9 mouse cellular contexts compared by ENCODE assay signal in genomic region chr12:112660576-112661326, GRCm38 (mm10). TPM values are rescaled to one million over a fixed set of nuclear protein-coding genes. Genes with fewer than 3 reads are reported as not detected.
DNase-seq lines count a peak whose midpoint lies in the region; ATAC-seq and TF ChIP-seq lines count a peak whose summit lies in the region.
"Had no signal": no experiment of that assay in that cellular context is flagged by ENCODE, and none has a peak within 500 bp of the region (broad histone marks: within the 10 kb centered on the region; RNA-seq: fewer than 3 reads in every experiment).

No protein-coding gene starts in this region.

- ATAC-seq in liver, embryonic 11.5 days (replicated peaks; ENCODE audit: low FRiP score) = peak; percentile 18; the same call in 1 of the 2 replicates
- no peak for ATAC-seq in liver, embryonic 12.5 days
- ATAC-seq in intestine, embryonic 14.5 days (replicated peaks; ENCODE audit: low FRiP score, low TSS enrichment, low read depth) = peak; percentile 84
- 0 out of 2 replicates have a peak, but pooled peaks have one; percentile 11 for ATAC-seq in midbrain, postnatal 0 days (ENCODE audit: low FRiP score)
- ATAC-seq in CD4-positive, CD25-positive, alpha-beta regulatory T cell, adult 4 months = no peak

- peaks cover 68% of the 10 kb centered on the region for H3K36me3 ChIP-seq in liver, embryonic 11.5 days (ENCODE audit: control insufficient read depth, insufficient read depth, low read length)
- peaks cover 100% of the 10 kb centered on the region for H3K36me3 ChIP-seq in liver, embryonic 12.5 days
- peaks cover 100% of the 10 kb centered on the region for H3K36me3 ChIP-seq in forebrain, embryonic 10.5 days (replicated peaks)
- peaks cover 86% of the 10 kb centered on the region for H3K36me3 ChIP-seq in intestine, embryonic 14.5 days (ENCODE audit: control insufficient read depth, insufficient read depth, low read length)
- peaks cover 54% of the 10 kb centered on the region for H3K36me3 ChIP-seq in midbrain, postnatal 0 days (ENCODE audit: insufficient read depth, low read length)

- H3K9ac ChIP-seq in liver, embryonic 11.5 days (ENCODE audit: low read depth, low read length) = no peak overlapping the region
- no peak overlapping the region for H3K9ac ChIP-seq in liver, embryonic 12.5 days
- peak overlapping the region; percentile 34 for H3K9ac ChIP-seq in intestine, embryonic 14.5 days (ENCODE audit: low read length)
- H3K9ac ChIP-seq in midbrain, postnatal 0 days (replicated peaks; ENCODE audit: low read length, poor library complexity, severe bottlenecking) = no peak overlapping the region

- H3K4me3 ChIP-seq in liver, embryonic 11.5 days (ENCODE audit: low read depth, low read length) = no peak overlapping the region
- no peak overlapping the region for H3K4me3 ChIP-seq in liver, embryonic 12.5 days
- H3K4me3 ChIP-seq in forebrain, embryonic 10.5 days = peak overlapping the region; percentile 30
- no peak overlapping the region for H3K4me3 ChIP-seq in intestine, embryonic 14.5 days (ENCODE audit: low read depth, low read length)
- no peak overlapping the region for H3K4me3 ChIP-seq in midbrain, postnatal 0 days (ENCODE audit: low read depth, low read length)

- H3K9me3 ChIP-seq in liver, embryonic 11.5 days (ENCODE audit: control insufficient read depth, low read length) = no peaks in the 10 kb centered on the region
- no peaks in the 10 kb centered on the region for H3K9me3 ChIP-seq in liver, embryonic 12.5 days (replicated peaks)
- H3K9me3 ChIP-seq in forebrain, embryonic 10.5 days = no peaks in the 10 kb centered on the region
- H3K9me3 ChIP-seq in intestine, embryonic 14.5 days (ENCODE audit: control insufficient read depth, low read length) = no peaks in the 10 kb centered on the region
- H3K9me3 ChIP-seq in midbrain, postnatal 0 days (ENCODE audit: low read length) = no peaks in the 10 kb centered on the region

- H3K27me3 ChIP-seq in liver, embryonic 11.5 days (replicated peaks; ENCODE audit: control insufficient read depth, insufficient read depth, low read length) = no peaks in the 10 kb centered on the region
- H3K27me3 ChIP-seq in liver, embryonic 12.5 days (replicated peaks) = no peaks in the 10 kb centered on the region
- no peaks in the 10 kb centered on the region for H3K27me3 ChIP-seq in forebrain, embryonic 10.5 days (ENCODE audit: poor library complexity, severe bottlenecking)
- H3K27me3 ChIP-seq in intestine, embryonic 14.5 days (replicated peaks; ENCODE audit: control insufficient read depth, insufficient read depth, low read length) = no peaks in the 10 kb centered on the region
- no peaks in the 10 kb centered on the region for H3K27me3 ChIP-seq in midbrain, postnatal 0 days (ENCODE audit: insufficient read depth, low read length)

- 61% methylated on average over 5 of the region's 5 CpGs for WGBS in liver, embryonic 11.5 days
- 62% methylated on average over 5 of the region's 5 CpGs for WGBS in liver, embryonic 12.5 days (ENCODE audit: insufficient replicate concordance)
- 60% methylated on average over 5 of the region's 5 CpGs for WGBS in forebrain, embryonic 10.5 days
- 20% methylated on average over 5 of the region's 5 CpGs for WGBS in intestine, embryonic 14.5 days
- WGBS in midbrain, postnatal 0 days = 24% methylated on average over 5 of the region's 5 CpGs

- TF ChIP-seq CTCF in midbrain, postnatal 0 days (IDR thresholded peaks at IDR 0.05) = 0 out of 2 replicates have a peak, but pooled peaks have one; percentile 5

- H3K4me2 ChIP-seq in liver, embryonic 11.5 days = no peak overlapping the region
- no peak overlapping the region for H3K4me2 ChIP-seq in liver, embryonic 12.5 days
- H3K4me2 ChIP-seq in intestine, embryonic 14.5 days (ENCODE audit: low read length) = peak overlapping the region; percentile 34
- H3K4me2 ChIP-seq in midbrain, postnatal 0 days (ENCODE audit: low read depth, low read length, poor library complexity, severe bottlenecking) = no peak overlapping the region

- H3K4me1 ChIP-seq in liver, embryonic 11.5 days (replicated peaks; ENCODE audit: control insufficient read depth, insufficient read depth, low read length) = peaks cover 9% of the 10 kb centered on the region
- H3K4me1 ChIP-seq in liver, embryonic 12.5 days = peaks cover 31% of the 10 kb centered on the region
- H3K4me1 ChIP-seq in forebrain, embryonic 10.5 days = peaks cover 57% of the 10 kb centered on the region
- peaks cover 46% of the 10 kb centered on the region for H3K4me1 ChIP-seq in intestine, embryonic 14.5 days (replicated peaks; ENCODE audit: control insufficient read depth, insufficient read depth, low read length)
- peaks cover 8% of the 10 kb centered on the region for H3K4me1 ChIP-seq in midbrain, postnatal 0 days (ENCODE audit: insufficient read depth, low read length)

- peak overlapping the region; percentile 62 for H3K27ac ChIP-seq in liver, embryonic 11.5 days (ENCODE audit: low read depth, low read length)
- H3K27ac ChIP-seq in liver, embryonic 12.5 days = no peak overlapping the region; the same call in 1 of the 2 replicates
- H3K27ac ChIP-seq in forebrain, embryonic 10.5 days = peak overlapping the region; percentile 87
- peak overlapping the region; percentile 88 for H3K27ac ChIP-seq in intestine, embryonic 14.5 days (ENCODE audit: low read depth)
- no peak overlapping the region; the same call in none of the 2 replicates for H3K27ac ChIP-seq in midbrain, postnatal 0 days (ENCODE audit: low read depth, low read length)

- DNase-seq in liver, embryonic 11.5 days (ENCODE audit: low spot score) = no peak
- DNase-seq in forebrain, embryonic 10.5 days (ENCODE audit: extremely low spot score, low spot score) = peak; percentile 56
- peak; percentile 92 for DNase-seq in intestine, embryonic 14.5 days (ENCODE audit: low spot score)
- peak; percentile 88 for DNase-seq in midbrain, postnatal 0 days (ENCODE audit: low spot score)
- no peak for DNase-seq in cerebellum, adult 9-10 months
- no peak for DNase-seq in cerebellum, adult 11-12 months
- DNase-seq: right cerebral cortex, adult 18-20 months had no signal

RNA-seq across cellular contexts. Expression of gene Akt1, which starts 13.9 kb away (rescaled TPM):
- 54.9 and 62.9 TPM in 2 replicates for polyA plus RNA-seq in liver, embryonic 11.5 days (2014; fragmentation: Nextera tagmentation; extraction: Ambion mirVana)
- polyA plus RNA-seq in liver, embryonic 12.5 days (2016; fragmentation: Nextera tagmentation; extraction: Ambion mirVana) = 76.6 and 81.8 TPM in 2 replicates
- 39.2 and 41.9 TPM in 2 replicates for polyA plus RNA-seq in forebrain, embryonic 10.5 days (2016; fragmentation: Nextera tagmentation; extraction: Ambion mirVana)
- polyA plus RNA-seq in intestine, embryonic 14.5 days (2014; fragmentation: Nextera tagmentation; extraction: Ambion mirVana) = 56.2 and 58.8 TPM in 2 replicates
- 201 and 208 TPM in 2 replicates for total RNA-seq in midbrain, postnatal 0 days (2014; rRNA removed)
- 93.1 and 93.3 TPM in 2 replicates for polyA plus RNA-seq in midbrain, postnatal 0 days (2015; fragmentation: Nextera tagmentation; extraction: Ambion mirVana)
- polyA plus RNA-seq in CD4-positive, CD25-positive, alpha-beta regulatory T cell, adult 4 months (2017; shearing (Covaris generic)) = 10 to 100 TPM; 14.6 to 18.4 TPM

RNA-seq across cellular contexts. Expression of gene Siva1, which starts 16.3 kb away (rescaled TPM):
- 216 and 222 TPM in 2 replicates for polyA plus RNA-seq in liver, embryonic 11.5 days (2014; fragmentation: Nextera tagmentation; extraction: Ambion mirVana)
- 126 and 137 TPM in 2 replicates for polyA plus RNA-seq in liver, embryonic 12.5 days (2016; fragmentation: Nextera tagmentation; extraction: Ambion mirVana)
- polyA plus RNA-seq in forebrain, embryonic 10.5 days (2016; fragmentation: Nextera tagmentation; extraction: Ambion mirVana) = 361 and 369 TPM in 2 replicates
- polyA plus RNA-seq in intestine, embryonic 14.5 days (2014; fragmentation: Nextera tagmentation; extraction: Ambion mirVana) = 315 and 324 TPM in 2 replicates
- total RNA-seq in midbrain, postnatal 0 days (2014; rRNA removed) = 24.0 and 25.4 TPM in 2 replicates
- polyA plus RNA-seq in midbrain, postnatal 0 days (2015; fragmentation: Nextera tagmentation; extraction: Ambion mirVana) = 43.4 and 45.5 TPM in 2 replicates
- polyA plus RNA-seq in CD4-positive, CD25-positive, alpha-beta regulatory T cell, adult 4 months (2017; shearing (Covaris generic)) = 10 to 100 TPM; 30.9 to 37.1 TPM

RNA-seq across cellular contexts. Expression of gene Zbtb42, which starts 17.9 kb away (rescaled TPM):
- polyA plus RNA-seq in liver, embryonic 11.5 days (2014; fragmentation: Nextera tagmentation; extraction: Ambion mirVana) = 0.96 and 1.7 TPM in 2 replicates
- 1.0 and 1.2 TPM in 2 replicates for polyA plus RNA-seq in liver, embryonic 12.5 days (2016; fragmentation: Nextera tagmentation; extraction: Ambion mirVana)
- 4.1 and 4.3 TPM in 2 replicates for polyA plus RNA-seq in forebrain, embryonic 10.5 days (2016; fragmentation: Nextera tagmentation; extraction: Ambion mirVana)
- 9.4 and 9.8 TPM in 2 replicates for polyA plus RNA-seq in intestine, embryonic 14.5 days (2014; fragmentation: Nextera tagmentation; extraction: Ambion mirVana)
- 0.94 and 1.5 TPM in 2 replicates for total RNA-seq in midbrain, postnatal 0 days (2014; rRNA removed)
- 1.2 and 1.8 TPM in 2 replicates for polyA plus RNA-seq in midbrain, postnatal 0 days (2015; fragmentation: Nextera tagmentation; extraction: Ambion mirVana)
- polyA plus RNA-seq in CD4-positive, CD25-positive, alpha-beta regulatory T cell, adult 4 months (2017; shearing (Covaris generic)) = 1 to 10 TPM; 2.8 to 2.9 TPM

RNA-seq across cellular contexts. Expression of gene Adssl1, which starts 40.9 kb away (rescaled TPM):
- 5.6 and 7.4 TPM in 2 replicates for polyA plus RNA-seq in liver, embryonic 11.5 days (2014; fragmentation: Nextera tagmentation; extraction: Ambion mirVana)
- 5.2 and 5.6 TPM in 2 replicates for polyA plus RNA-seq in liver, embryonic 12.5 days (2016; fragmentation: Nextera tagmentation; extraction: Ambion mirVana)
- 4.9 and 6.6 TPM in 2 replicates for polyA plus RNA-seq in forebrain, embryonic 10.5 days (2016; fragmentation: Nextera tagmentation; extraction: Ambion mirVana)
- polyA plus RNA-seq in intestine, embryonic 14.5 days (2014; fragmentation: Nextera tagmentation; extraction: Ambion mirVana) = 1.8 and 2.0 TPM in 2 replicates
- 2.0 and 4.1 TPM in 2 replicates for total RNA-seq in midbrain, postnatal 0 days (2014; rRNA removed)
- 8.2 and 9.4 TPM in 2 replicates for polyA plus RNA-seq in midbrain, postnatal 0 days (2015; fragmentation: Nextera tagmentation; extraction: Ambion mirVana)
- polyA plus RNA-seq in CD4-positive, CD25-positive, alpha-beta regulatory T cell, adult 4 months (2017; shearing (Covaris generic)) = 1 to 10 TPM; 2.0 to 2.3 TPM

RNA-seq across cellular contexts. Expression of gene Cep170b, which starts 59.5 kb away (rescaled TPM):
- polyA plus RNA-seq in liver, embryonic 11.5 days (2014; fragmentation: Nextera tagmentation; extraction: Ambion mirVana) = 7.9 and 8.0 TPM in 2 replicates
- 5.0 and 5.2 TPM in 2 replicates for polyA plus RNA-seq in liver, embryonic 12.5 days (2016; fragmentation: Nextera tagmentation; extraction: Ambion mirVana)
- polyA plus RNA-seq in forebrain, embryonic 10.5 days (2016; fragmentation: Nextera tagmentation; extraction: Ambion mirVana) = 5.9 and 7.9 TPM in 2 replicates
- 15.9 and 18.3 TPM in 2 replicates for polyA plus RNA-seq in intestine, embryonic 14.5 days (2014; fragmentation: Nextera tagmentation; extraction: Ambion mirVana)
- total RNA-seq in midbrain, postnatal 0 days (2014; rRNA removed) = 125 and 140 TPM in 2 replicates
- polyA plus RNA-seq in midbrain, postnatal 0 days (2015; fragmentation: Nextera tagmentation; extraction: Ambion mirVana) = 42.7 and 46.4 TPM in 2 replicates
- 1 to 10 TPM; 2.4 to 4.9 TPM for polyA plus RNA-seq in CD4-positive, CD25-positive, alpha-beta regulatory T cell, adult 4 months (2017; shearing (Covaris generic))

Comparison
In these comparisons a context has a peak if more than half of its experiments do, and no peak if none do; other contexts are left out.
1. ATAC-seq: peak in liver, embryonic 11.5 days (single experiment), intestine, embryonic 14.5 days (single experiment) and midbrain, postnatal 0 days (single experiment); none in liver, embryonic 12.5 days (single experiment) and CD4-positive, CD25-positive, alpha-beta regulatory T cell, adult 4 months (single experiment).
2. H3K27ac ChIP-seq: peak in liver, embryonic 11.5 days (single experiment), forebrain, embryonic 10.5 days (single experiment) and intestine, embryonic 14.5 days (single experiment); none in liver, embryonic 12.5 days (single experiment) and midbrain, postnatal 0 days (single experiment).
3. DNase-seq: peak in forebrain, embryonic 10.5 days (single experiment), intestine, embryonic 14.5 days (single experiment) and midbrain, postnatal 0 days (single experiment); none in liver, embryonic 11.5 days (single experiment), cerebellum, adult 9-10 months (single experiment) and cerebellum, adult 11-12 months (single experiment).